Mouse (Mus musculus): Measurements from ENCODE around the gene Nrap.

DNA sequence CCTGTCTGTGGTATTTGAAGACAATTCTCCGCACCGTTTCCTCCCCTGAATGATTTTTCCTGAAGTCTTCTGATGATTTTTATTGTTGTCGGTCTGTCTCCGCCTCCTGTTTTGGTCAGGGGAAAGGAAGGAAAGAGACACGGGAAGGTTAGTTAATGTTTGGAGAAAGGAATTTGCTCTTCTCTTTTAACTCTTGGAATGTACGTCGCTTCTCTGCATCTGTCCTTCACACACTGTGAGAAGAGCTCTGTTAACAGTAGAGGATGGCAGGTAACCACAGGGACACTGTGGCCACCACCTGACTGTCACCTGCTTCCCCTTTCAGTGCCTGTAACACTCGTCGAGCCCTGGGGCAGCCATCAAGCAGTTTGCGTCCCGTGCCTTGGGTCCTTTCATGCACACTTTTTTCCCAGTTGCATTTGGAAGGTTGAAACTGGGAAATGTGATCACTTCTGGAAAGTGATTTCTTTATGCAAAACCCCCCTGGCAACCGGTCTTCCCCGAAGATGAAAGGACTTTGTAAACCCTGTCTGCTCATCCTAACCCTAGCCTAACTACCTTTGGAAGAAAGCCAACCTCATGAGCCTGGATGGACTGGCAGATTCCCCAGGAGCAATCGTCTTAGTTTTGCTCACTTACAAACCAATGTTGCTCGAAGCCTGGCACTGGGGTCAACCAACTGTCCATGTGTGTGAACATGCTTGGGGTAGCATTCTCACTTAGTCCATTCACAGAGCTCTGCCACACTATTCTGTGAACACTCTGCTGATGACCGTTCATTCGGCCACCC, 35.0 kb upstream of the Nrap start:
- TF ChIP-seq CTCF (conservative IDR thresholded peaks at IDR 0.05; ENCODE audit: low read length) (no peak), POU5F1 (IDR thresholded peaks at IDR 0.05; ENCODE audit: borderline replicate concordance, low read length) (no peak)

Measured in E14TG2a.4 (cell line).